Mouse (Mus musculus) right cerebral cortex, postnatal 25 days (tissue): ENCODE data around the gene Gm17387.

Experiments
- DNase-seq: peaks from one replicate; pipeline ENCODE4 v3.0.0; 2022

The Gm17387 gene

GRCm38 (mm10) chr7:141078876-141079275 is 49.9 kb downstream of the Gm17387 start:
- DNase-seq = no peak
